Mouse (Mus musculus): ENCODE results near the gene Tsc22d4. TPM values are rescaled to one million over a fixed set of nuclear protein-coding genes. Genes with fewer than 3 reads are reported as not detected.

Gene Tsc22d4
- polyA plus RNA-seq, 1 experiment from 2014 or later = 134 TPM

DNA sequence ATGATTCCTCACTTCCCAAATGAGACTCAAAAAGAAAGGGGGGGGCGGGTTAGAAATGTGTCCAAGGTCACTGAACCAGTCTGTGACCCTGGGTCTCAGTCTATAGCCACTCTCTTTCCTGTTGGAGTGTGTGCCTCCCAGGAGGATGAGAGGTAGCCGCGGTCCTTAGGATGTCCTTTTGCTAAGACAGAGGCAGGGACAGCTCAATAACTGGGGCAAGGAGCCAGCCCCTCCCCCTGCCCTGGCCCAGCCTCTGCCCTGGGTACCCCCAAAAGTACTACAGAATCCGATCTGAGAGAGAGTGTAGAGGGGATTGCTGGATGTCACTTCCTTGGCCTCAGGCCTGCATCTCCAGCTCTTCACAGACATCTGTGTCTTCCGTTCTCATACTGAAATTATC lies 9.9 kb downstream of the Tsc22d4 start:
- Histone ChIP-seq H3K36me3 (ENCODE audit: control insufficient read depth, insufficient read depth, low read length) (peaks cover 76% of the 10 kb centered on the region), H3K27ac (replicated peaks; ENCODE audit: low read depth, low read length) (no peak overlapping the region), H3K4me2 (ENCODE audit: low read depth, low read length) (no peak overlapping the region), H3K9me3 (ENCODE audit: control insufficient read depth, low read length) (no peaks in the 10 kb centered on the region), H3K4me3 (ENCODE audit: low read depth, low read length) (no peak overlapping the region), H3K9ac (ENCODE audit: low read depth, low read length) (no peak overlapping the region), H3K27me3 (replicated peaks; ENCODE audit: control insufficient read depth, insufficient read depth, low read length) (no peaks in the 10 kb centered on the region), H3K4me1 (ENCODE audit: control insufficient read depth, insufficient read depth, low read length) (no peaks in the 10 kb centered on the region; the same call in 1 of the 2 replicates)
- WGBS = 86% methylated on average over 5 of the region's 5 CpGs
- DNase-seq (ENCODE audit: low spot score) (no peak), ATAC-seq (ENCODE audit: low read depth) (no peak)

DNA sequence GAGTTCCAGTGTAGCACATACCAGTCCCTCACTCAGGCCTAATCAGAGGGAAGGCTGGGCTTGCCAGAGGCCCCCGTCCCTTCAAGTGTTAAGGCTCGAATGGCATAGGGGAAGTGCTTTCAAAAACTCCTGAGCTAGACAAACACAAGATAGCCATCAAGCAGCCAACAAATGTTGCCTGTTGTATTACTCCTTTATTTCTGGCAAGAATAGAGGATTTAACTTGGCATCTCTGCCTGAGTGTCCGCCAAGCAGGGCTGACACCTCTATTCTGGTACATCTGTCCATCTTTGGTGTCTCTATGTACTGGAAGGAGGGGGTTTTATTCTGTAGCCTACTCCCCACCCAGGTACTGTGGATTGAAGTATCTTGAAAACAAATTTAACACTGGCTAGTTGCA lies 10.6 kb downstream of the Tsc22d4 start:
- DNase-seq (ENCODE audit: low spot score) = no peak
- no peak overlapping the region for H3K27ac ChIP-seq (replicated peaks; ENCODE audit: low read depth, low read length)
- no peaks in the 10 kb centered on the region for H3K27me3 ChIP-seq (replicated peaks; ENCODE audit: control insufficient read depth, insufficient read depth, low read length)
- no peak overlapping the region for H3K4me2 ChIP-seq (ENCODE audit: low read depth, low read length)
- 80% methylated on average over 3 of the region's 3 CpGs for WGBS
- no peak overlapping the region for H3K9ac ChIP-seq (ENCODE audit: low read depth, low read length)
- H3K4me1 ChIP-seq (ENCODE audit: control insufficient read depth, insufficient read depth, low read length) = no peaks in the 10 kb centered on the region; the same call in 1 of the 2 replicates
- no peak for ATAC-seq (ENCODE audit: low read depth)
- H3K4me3 ChIP-seq (ENCODE audit: low read depth, low read length) = no peak overlapping the region
- peaks cover 71% of the 10 kb centered on the region for H3K36me3 ChIP-seq (ENCODE audit: control insufficient read depth, insufficient read depth, low read length)
- H3K9me3 ChIP-seq (ENCODE audit: control insufficient read depth, low read length) = no peaks in the 10 kb centered on the region

DNA sequence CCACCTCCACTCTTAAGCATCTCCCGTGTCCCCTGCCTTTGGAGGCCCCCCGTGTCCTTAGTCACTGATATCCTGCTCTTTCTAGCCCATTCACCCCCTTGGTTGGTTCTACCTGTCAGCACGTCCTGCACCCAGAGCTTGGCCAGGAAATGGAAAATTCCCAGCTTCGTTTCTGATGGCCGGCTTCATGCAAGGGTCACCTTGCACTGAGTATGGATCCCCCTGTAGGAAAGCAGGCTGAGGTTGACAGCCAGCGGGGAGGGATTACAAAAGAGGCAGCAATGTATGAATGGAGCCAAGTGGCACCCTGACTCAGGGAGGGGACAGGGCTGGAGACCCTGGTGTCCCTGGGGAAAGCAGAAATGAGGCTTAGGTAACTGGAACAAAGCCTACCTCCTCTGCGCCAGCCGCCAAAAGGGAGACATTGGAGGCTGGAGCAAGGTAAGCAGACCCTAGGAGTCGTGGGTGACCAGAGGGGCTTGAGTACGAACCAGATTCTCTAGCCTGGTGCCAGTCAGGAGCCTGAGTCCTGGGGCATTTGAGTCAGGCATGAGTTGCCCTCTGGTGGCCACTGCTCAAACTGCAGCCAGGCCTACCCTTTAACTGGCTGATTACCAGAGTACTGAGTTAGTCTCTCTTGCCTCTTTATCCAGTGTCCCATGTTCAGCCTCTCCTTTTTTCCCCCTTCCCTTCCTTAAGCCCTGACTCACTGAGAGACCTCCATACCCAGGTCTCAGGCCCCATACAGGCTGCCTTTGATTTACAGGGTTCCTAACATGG lies 11.5 kb downstream of the Tsc22d4 start:
- ATAC-seq (ENCODE audit: low read depth) = peak; percentile 34; the same call in 1 of the 2 replicates
- H3K9ac ChIP-seq (ENCODE audit: low read depth, low read length) = no peak overlapping the region
- H3K36me3 ChIP-seq (ENCODE audit: control insufficient read depth, insufficient read depth, low read length) = peaks cover 61% of the 10 kb centered on the region
- H3K27me3 ChIP-seq (replicated peaks; ENCODE audit: control insufficient read depth, insufficient read depth, low read length) = no peaks in the 10 kb centered on the region
- no peak overlapping the region for H3K27ac ChIP-seq (replicated peaks; ENCODE audit: low read depth, low read length)
- no peaks in the 10 kb centered on the region for H3K9me3 ChIP-seq (ENCODE audit: control insufficient read depth, low read length)
- DNase-seq (ENCODE audit: low spot score) = peak; percentile 86
- no peaks in the 10 kb centered on the region; the same call in 1 of the 2 replicates for H3K4me1 ChIP-seq (ENCODE audit: control insufficient read depth, insufficient read depth, low read length)
- H3K4me3 ChIP-seq (ENCODE audit: low read depth, low read length) = no peak overlapping the region
- no peak overlapping the region for H3K4me2 ChIP-seq (ENCODE audit: low read depth, low read length)
- 46% methylated on average over 10 of the region's 10 CpGs for WGBS

DNA sequence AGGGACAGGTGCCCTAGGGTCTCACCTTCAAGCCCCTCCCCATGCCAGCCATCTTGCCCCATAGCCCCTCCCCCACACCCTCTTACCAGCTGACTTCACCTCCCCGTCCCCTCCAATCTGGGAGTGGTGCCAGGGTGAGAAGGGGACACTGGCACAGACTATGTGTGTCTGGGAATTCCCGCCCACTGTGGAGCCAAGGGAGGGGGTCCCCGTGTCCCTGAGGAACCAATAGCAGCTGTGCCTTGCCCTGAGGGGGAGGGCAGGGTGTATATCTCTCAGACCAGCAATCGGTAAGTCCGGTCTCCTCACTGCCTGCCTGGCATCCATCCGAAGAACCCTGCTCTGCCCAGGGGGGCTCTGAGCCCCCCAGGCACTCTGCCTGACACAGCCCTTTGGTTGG lies 12.4 kb downstream of the Tsc22d4 start:
- no peak overlapping the region for H3K27ac ChIP-seq (replicated peaks; ENCODE audit: low read depth, low read length)
- 73% methylated on average over 6 of the region's 6 CpGs for WGBS

DNA sequence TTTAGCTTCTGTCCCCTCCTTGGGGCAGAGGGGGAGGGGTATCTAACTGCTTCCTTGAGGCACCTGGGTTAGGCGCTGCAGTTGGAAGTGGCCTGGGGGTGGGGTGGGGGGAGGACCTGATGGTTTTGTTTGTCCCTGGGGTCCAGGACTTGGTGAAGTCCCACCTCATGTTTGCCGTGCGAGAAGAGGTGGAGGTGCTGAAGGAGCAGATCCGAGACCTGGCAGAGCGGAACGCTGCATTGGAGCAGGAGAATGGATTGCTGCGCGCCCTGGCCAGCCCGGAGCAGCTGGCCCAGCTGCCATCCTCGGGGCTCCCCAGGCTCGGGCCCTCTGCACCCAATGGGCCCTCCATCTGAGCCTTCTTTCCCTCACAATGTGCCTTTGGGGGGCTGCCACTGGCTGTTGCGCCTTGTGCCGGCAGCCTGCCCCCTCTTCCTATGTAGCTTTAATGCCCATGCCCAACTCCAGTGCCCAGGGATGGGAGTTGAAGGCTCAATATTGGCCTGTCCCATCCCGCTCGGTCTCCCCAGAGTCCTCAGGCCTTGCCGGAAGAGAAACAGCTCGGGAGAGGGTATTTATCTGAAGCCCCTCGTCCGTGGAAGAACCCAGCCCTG lies 13.5 kb downstream of the Tsc22d4 start:
- WGBS = 88% methylated on average over 19 of the region's 19 CpGs
- Histone ChIP-seq H3K9ac (ENCODE audit: low read depth, low read length) (no peak overlapping the region), H3K36me3 (ENCODE audit: control insufficient read depth, insufficient read depth, low read length) (peaks cover 43% of the 10 kb centered on the region), H3K27me3 (replicated peaks; ENCODE audit: control insufficient read depth, insufficient read depth, low read length) (no peaks in the 10 kb centered on the region), H3K4me2 (ENCODE audit: low read depth, low read length) (no peak overlapping the region), H3K27ac (replicated peaks; ENCODE audit: low read depth, low read length) (no peak overlapping the region), H3K9me3 (ENCODE audit: control insufficient read depth, low read length) (no peaks in the 10 kb centered on the region), H3K4me3 (ENCODE audit: low read depth, low read length) (no peak overlapping the region), H3K4me1 (ENCODE audit: control insufficient read depth, insufficient read depth, low read length) (no peaks in the 10 kb centered on the region)
- DNase-seq (ENCODE audit: low spot score) = no peak
- ATAC-seq (ENCODE audit: low read depth) = no peak

More for the DNA sequence above, 12.4 kb downstream of the Tsc22d4 start:
- ATAC-seq (ENCODE audit: low read depth) (no peak), DNase-seq (ENCODE audit: low spot score) (no peak)
- H3K4me3 ChIP-seq (ENCODE audit: low read depth, low read length) = no peak overlapping the region
- H3K9ac ChIP-seq (ENCODE audit: low read depth, low read length) = no peak overlapping the region
- no peaks in the 10 kb centered on the region; the same call in 1 of the 2 replicates for H3K4me1 ChIP-seq (ENCODE audit: control insufficient read depth, insufficient read depth, low read length)
- no peaks in the 10 kb centered on the region for H3K9me3 ChIP-seq (ENCODE audit: control insufficient read depth, low read length)
- H3K27me3 ChIP-seq (replicated peaks; ENCODE audit: control insufficient read depth, insufficient read depth, low read length) = no peaks in the 10 kb centered on the region
- H3K4me2 ChIP-seq (ENCODE audit: low read depth, low read length) = no peak overlapping the region
- H3K36me3 ChIP-seq (ENCODE audit: control insufficient read depth, insufficient read depth, low read length) = peaks cover 55% of the 10 kb centered on the region

DNA sequence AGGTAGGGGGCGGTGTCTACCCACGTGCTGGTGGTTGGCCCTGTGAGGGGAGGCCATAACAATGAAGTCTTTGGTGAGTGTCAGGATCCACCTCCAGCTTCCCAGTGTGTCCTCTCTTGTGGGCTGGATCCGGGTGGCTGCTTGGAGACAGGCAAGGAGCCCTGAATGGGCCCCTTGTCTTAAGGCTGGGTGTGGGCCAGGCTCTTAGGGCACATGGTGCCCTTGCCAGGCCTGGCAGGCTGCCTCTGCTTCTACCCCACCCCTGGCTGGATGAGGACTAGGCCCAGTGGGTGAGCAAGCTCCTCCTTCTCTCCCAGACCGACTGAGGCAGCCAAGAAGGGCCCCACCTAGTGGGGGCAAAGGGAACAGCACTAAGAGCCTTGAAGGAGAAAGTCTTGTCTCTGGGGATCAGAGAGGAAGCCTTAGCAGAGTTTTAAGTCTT lies 14.5 kb downstream of the Tsc22d4 start:
- ATAC-seq (ENCODE audit: low read depth) (peak; percentile 89), DNase-seq (ENCODE audit: low spot score) (peak; percentile 90)
- H3K4me2 ChIP-seq (ENCODE audit: low read depth, low read length) = no peak overlapping the region
- H3K27me3 ChIP-seq (replicated peaks; ENCODE audit: control insufficient read depth, insufficient read depth, low read length) = no peaks in the 10 kb centered on the region
- no peaks in the 10 kb centered on the region for H3K9me3 ChIP-seq (ENCODE audit: control insufficient read depth, low read length)
- no peak overlapping the region for H3K9ac ChIP-seq (ENCODE audit: low read depth, low read length)
- no peak overlapping the region for H3K4me3 ChIP-seq (ENCODE audit: low read depth, low read length)
- whole genome bisulfite sequencing = 50% methylated on average over 3 of the region's 4 CpGs
- no peaks in the 10 kb centered on the region for H3K4me1 ChIP-seq (ENCODE audit: control insufficient read depth, insufficient read depth, low read length)
- peaks cover 38% of the 10 kb centered on the region for H3K36me3 ChIP-seq (ENCODE audit: control insufficient read depth, insufficient read depth, low read length)
- 0 out of 2 replicates have a peak overlapping the region, but pooled peaks have one; percentile 5 for H3K27ac ChIP-seq (replicated peaks; ENCODE audit: low read depth, low read length)

DNA sequence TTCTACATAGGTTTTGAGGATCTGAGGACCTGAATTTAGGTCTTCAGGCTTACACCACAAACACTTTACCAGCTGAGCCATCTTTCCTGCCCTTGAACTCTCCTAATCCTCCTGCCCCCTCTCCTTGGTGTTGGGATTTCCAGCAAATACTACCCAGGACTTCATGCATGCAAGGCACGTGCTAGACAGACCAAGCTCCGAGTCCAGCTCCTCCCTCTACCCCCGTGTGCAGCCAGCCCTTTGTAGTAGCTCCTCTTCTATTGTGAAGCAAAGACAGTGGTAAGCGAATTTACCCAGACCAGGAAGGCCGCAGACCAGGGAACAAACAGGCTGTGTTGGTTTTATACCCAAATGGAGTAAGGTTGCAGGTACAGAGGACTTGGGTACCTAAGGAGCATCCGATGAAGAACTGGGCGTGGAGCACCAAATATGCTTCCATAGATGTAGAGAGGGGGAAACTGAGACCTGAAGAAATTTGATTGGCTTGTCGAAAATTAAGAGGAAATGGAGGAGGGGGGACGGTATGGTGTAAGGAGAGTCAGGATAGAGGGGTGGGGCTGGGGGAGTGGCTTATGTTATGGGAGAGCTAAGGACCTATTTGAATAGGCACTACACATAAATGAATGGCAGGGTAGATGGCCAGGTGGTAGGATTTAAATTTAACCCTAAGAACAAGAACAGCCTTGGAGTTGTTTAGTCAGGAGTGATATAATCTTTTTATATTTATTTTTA lies 19.2 kb downstream of the Tsc22d4 start:
- H3K27me3 ChIP-seq (replicated peaks; ENCODE audit: control insufficient read depth, insufficient read depth, low read length) = no peaks in the 10 kb centered on the region
- ATAC-seq (ENCODE audit: low read depth) (no peak), DNase-seq (ENCODE audit: low spot score) (no peak)
- no peak overlapping the region for H3K9ac ChIP-seq (ENCODE audit: low read depth, low read length)
- no peaks in the 10 kb centered on the region for H3K9me3 ChIP-seq (ENCODE audit: control insufficient read depth, low read length)
- H3K36me3 ChIP-seq (ENCODE audit: control insufficient read depth, insufficient read depth, low read length) = no peaks in the 10 kb centered on the region
- WGBS = 61% methylated on average over 9 of the region's 9 CpGs
- no peak overlapping the region for H3K4me3 ChIP-seq (ENCODE audit: low read depth, low read length)
- H3K27ac ChIP-seq (replicated peaks; ENCODE audit: low read depth, low read length) = no peak overlapping the region
- no peaks in the 10 kb centered on the region for H3K4me1 ChIP-seq (ENCODE audit: control insufficient read depth, insufficient read depth, low read length)
- H3K4me2 ChIP-seq (ENCODE audit: low read depth, low read length) = no peak overlapping the region

DNA sequence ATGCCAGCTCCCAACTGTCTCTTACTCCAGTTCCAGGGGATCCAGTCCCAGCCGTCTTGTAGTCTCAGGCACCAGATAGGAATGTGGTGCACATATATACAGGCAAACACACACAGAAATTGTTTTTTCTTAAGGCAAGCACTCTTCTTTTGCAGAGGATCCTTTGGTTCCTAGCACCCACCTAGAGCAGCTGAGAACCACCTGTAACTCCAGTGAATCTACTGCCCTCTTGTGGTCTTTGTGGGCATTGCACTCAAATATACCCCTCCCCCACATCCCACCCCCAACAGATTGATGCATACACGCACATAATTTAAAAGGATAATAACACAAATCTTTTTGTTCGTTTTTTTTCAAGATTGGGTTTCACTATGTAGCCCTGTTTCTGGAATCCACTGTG lies 20.7 kb downstream of the Tsc22d4 start:
- Histone ChIP-seq H3K27me3 (replicated peaks; ENCODE audit: control insufficient read depth, insufficient read depth, low read length) (no peaks in the 10 kb centered on the region), H3K9me3 (ENCODE audit: control insufficient read depth, low read length) (no peaks in the 10 kb centered on the region), H3K9ac (ENCODE audit: low read depth, low read length) (no peak overlapping the region), H3K4me1 (ENCODE audit: control insufficient read depth, insufficient read depth, low read length) (no peaks in the 10 kb centered on the region), H3K36me3 (ENCODE audit: control insufficient read depth, insufficient read depth, low read length) (no peaks in the 10 kb centered on the region), H3K4me2 (ENCODE audit: low read depth, low read length) (no peak overlapping the region), H3K4me3 (ENCODE audit: low read depth, low read length) (no peak overlapping the region), H3K27ac (replicated peaks; ENCODE audit: low read depth, low read length) (no peak overlapping the region)
- 62% methylated on average over 3 of the region's 3 CpGs for WGBS
- ATAC-seq (ENCODE audit: low read depth) = no peak
- no peak for DNase-seq (ENCODE audit: low spot score)
